Comparison of ENCODE assay signal across 11 mouse cellular contexts in genomic region chr8:126081279-126081678, GRCm38 (mm10).
A peak's percentile ranks its signal among the peaks of the same experiment; 100 is the strongest.
DNase-seq lines count a peak whose midpoint lies in the region; ATAC-seq and TF ChIP-seq lines count a peak whose summit lies in the region.
"Had no signal": no experiment of that assay in that cellular context is flagged by ENCODE, and none has a peak within 500 bp of the region (broad histone marks: within the 10 kb centered on the region; RNA-seq: fewer than 3 reads in every experiment).

No protein-coding gene starts in this region.

- H3K4me3 ChIP-seq in forebrain, embryonic 14.5 days (ENCODE audit: low read depth, low read length), result no peak overlapping the region
- H3K4me3 ChIP-seq in forebrain, embryonic 15.5 days, result no peak overlapping the region
- no peak overlapping the region for H3K4me3 ChIP-seq in liver, adult 2 months (ENCODE audit: insufficient read depth, low read depth, low read length)
- H3K4me3 ChIP-seq: heart, embryonic 10.5 days had no signal

- peak; percentile 22 for TF ChIP-seq CTCF in liver, adult 2 months (IDR thresholded peaks at IDR 0.05; ENCODE audit: low read depth, low read length)

- no peak for TF ChIP-seq POLR2A in liver, adult 2 months (IDR thresholded peaks at IDR 0.05; ENCODE audit: extremely low read depth, insufficient read depth, low read length)

- DNase-seq in forebrain, embryonic 14.5 days (ENCODE audit: low spot score), result peak; percentile 52
- DNase-seq in liver, adult 2 months (ENCODE audit: extremely low read depth, low read depth, low spot score), result peak; percentile 8
- no peak for DNase-seq in liver
- DNase-seq in cerebellum, adult 18-20 months, result peak; percentile 48 to 62
- DNase-seq in right cerebral cortex, postnatal 4 days, result no peak
- no peak for DNase-seq in yolk sac, embryonic 10.5 days (ENCODE audit: low spot score)
- DNase-seq: kidney, postnatal 25 days had no signal

- H3K9ac ChIP-seq in forebrain, embryonic 14.5 days (ENCODE audit: low read length), result no peak overlapping the region
- no peak overlapping the region for H3K9ac ChIP-seq in forebrain, embryonic 15.5 days (replicated peaks)
- no peak overlapping the region for H3K9ac ChIP-seq in liver, adult 2 months (ENCODE audit: low read depth, low read length)

- no peak overlapping the region for H3K4me2 ChIP-seq in forebrain, embryonic 14.5 days (ENCODE audit: low read length)
- no peak overlapping the region for H3K4me2 ChIP-seq in forebrain, embryonic 15.5 days (replicated peaks)

- no peaks in the 10 kb centered on the region for H3K9me3 ChIP-seq in forebrain, embryonic 14.5 days (replicated peaks; ENCODE audit: control insufficient read depth, low read length)
- H3K9me3 ChIP-seq in forebrain, embryonic 15.5 days, result no peaks in the 10 kb centered on the region
- H3K9me3 ChIP-seq: heart, embryonic 10.5 days had no signal

- H3K79me2 ChIP-seq in liver, adult 2 months (ENCODE audit: control insufficient read depth, insufficient read depth, low read length), result no peaks in the 10 kb centered on the region

- H3K4me1 ChIP-seq in forebrain, embryonic 14.5 days (ENCODE audit: control insufficient read depth, insufficient read depth, low read length), result no peaks in the 10 kb centered on the region
- H3K4me1 ChIP-seq in forebrain, embryonic 15.5 days, result no peaks in the 10 kb centered on the region
- H3K4me1 ChIP-seq in liver, adult 2 months (ENCODE audit: control insufficient read depth, insufficient read depth, low read length), result no peaks in the 10 kb centered on the region
- H3K4me1 ChIP-seq: heart, embryonic 10.5 days had no signal

- no peak overlapping the region for H3K27ac ChIP-seq in forebrain, embryonic 14.5 days (ENCODE audit: low read depth, low read length)
- H3K27ac ChIP-seq in forebrain, embryonic 15.5 days (replicated peaks), result no peak overlapping the region
- no peak overlapping the region for H3K27ac ChIP-seq in liver, adult 2 months (replicated peaks; ENCODE audit: insufficient read depth, low read depth, low read length)
- H3K27ac ChIP-seq: heart, embryonic 10.5 days had no signal

- H3K27me3 ChIP-seq in forebrain, embryonic 14.5 days (replicated peaks; ENCODE audit: control insufficient read depth, insufficient read depth, low read length), result no peaks in the 10 kb centered on the region
- H3K27me3 ChIP-seq in forebrain, embryonic 15.5 days, result no peaks in the 10 kb centered on the region
- no peaks in the 10 kb centered on the region; the same call in 1 of the 2 replicates for H3K27me3 ChIP-seq in liver, adult 2 months (ENCODE audit: control insufficient read depth, insufficient read depth, low read length)

- ATAC-seq in forebrain, embryonic 14.5 days, result no peak
- ATAC-seq in forebrain, embryonic 15.5 days (replicated peaks), result no peak
- peak; percentile 61; the same call in 1 of the 2 replicates for ATAC-seq in megakaryocyte-erythroid progenitor cell, adult 5-6 weeks (replicated peaks; ENCODE audit: low FRiP score, low TSS enrichment, poor library complexity, severe bottlenecking)
- ATAC-seq: CD4-positive, CD25-positive, alpha-beta regulatory T cell, adult 4 months had no signal

- no peaks in the 10 kb centered on the region for H3K36me3 ChIP-seq in forebrain, embryonic 14.5 days (ENCODE audit: control insufficient read depth, insufficient read depth, low read length)
- no peaks in the 10 kb centered on the region for H3K36me3 ChIP-seq in forebrain, embryonic 15.5 days
- no peaks in the 10 kb centered on the region for H3K36me3 ChIP-seq in liver, adult 2 months (ENCODE audit: control insufficient read depth, insufficient read depth, low read length)
- H3K36me3 ChIP-seq: heart, embryonic 10.5 days had no signal

Comparison
In these comparisons a context has a peak if more than half of its experiments do, and no peak if none do; other contexts are left out.
1. DNase-seq: peak in forebrain, embryonic 14.5 days (single experiment), liver, adult 2 months (single experiment) and cerebellum, adult 18-20 months (2 of 2); none in liver (single experiment), right cerebral cortex, postnatal 4 days (single experiment) and yolk sac, embryonic 10.5 days (single experiment).